Mouse (Mus musculus): Measurements from ENCODE around the gene Ftl1.

The Ftl1 gene

DNA sequence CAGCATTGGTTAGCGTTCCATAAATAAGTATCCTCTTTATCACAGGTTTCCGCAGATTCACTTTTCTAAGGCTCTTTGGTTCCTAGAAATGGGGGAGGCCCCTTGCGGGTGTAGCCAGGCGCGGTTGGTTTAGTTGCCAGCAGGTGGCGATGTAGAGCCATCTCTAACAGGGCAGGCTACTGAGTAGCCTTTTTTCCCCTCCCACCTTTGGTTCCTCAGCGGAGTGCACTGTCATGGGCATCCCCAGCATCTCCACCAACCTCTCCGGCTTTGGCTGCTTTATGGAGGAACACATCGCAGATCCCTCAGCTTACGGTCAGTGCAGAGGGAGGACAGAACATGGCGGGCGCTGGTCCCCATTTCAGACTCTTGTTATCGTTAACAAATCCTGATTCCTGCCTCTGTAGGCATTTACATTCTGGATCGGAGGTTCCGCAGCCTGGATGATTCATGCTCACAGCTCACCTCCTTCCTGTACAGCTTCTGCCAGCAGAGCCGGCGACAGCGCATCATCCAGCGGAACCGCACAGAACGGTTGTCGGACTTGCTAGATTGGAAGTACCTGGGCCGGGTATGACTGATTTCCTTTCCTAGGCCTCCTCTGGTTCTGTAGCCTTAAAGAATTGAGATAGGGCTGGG lies 8.2 kb downstream of the Ftl1 start:
- peak; percentile 90 for DNase-seq (ENCODE audit: low read depth, low spot score)

DNA sequence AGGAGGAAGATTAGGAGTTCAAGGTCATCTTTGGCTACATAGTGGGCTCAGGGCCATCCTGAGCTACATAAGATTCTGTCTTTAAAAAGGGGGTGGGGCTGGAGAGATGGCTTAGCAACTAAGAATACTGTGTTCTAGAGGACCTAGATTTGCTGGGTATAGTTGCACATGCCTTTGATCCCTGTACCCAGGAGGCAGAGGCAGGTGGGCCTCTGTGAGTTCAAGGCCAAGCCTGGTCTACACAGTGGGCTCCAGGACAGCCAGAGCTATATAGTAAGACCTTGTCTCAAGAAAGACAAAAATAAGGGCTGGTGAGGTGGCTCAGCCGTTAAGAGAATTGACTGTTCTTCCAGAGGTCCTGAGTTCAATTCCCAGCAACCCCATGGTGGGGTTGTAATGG lies 9.7 kb downstream of the Ftl1 start:
- no peak for DNase-seq (ENCODE audit: low read depth, low spot score)

DNA sequence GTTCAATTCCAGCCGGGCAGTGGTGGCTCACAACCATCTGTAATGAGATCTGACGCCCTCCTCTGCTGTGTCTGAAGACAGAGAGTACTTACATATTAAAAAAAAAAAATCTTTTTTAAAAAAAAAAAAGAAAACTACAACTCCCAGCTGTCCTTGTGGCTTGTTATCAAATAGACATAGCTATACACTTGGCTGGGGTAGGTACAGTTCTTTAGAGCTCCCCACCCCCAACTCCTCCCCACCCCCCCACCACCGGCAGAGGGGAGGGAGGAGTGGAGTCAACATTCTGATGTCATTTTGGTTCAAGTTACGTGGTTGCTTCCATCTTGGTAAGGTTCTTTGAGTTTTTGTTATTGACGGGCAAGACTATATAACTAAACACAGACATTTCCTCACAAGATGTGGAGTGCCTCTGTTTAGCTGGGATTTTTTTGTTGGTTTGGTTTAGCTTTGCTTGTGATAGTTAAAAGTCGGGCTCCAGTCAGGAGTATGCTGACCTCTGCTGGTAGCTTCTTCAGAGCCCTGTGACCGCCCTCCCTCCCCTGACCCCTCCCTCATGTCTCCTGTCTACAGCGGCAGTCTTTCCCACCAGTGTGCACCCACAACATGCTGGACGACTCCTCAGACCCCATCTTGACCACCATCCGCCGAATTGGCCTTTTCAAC lies 12.2 kb downstream of the Ftl1 start:
- DNase-seq (ENCODE audit: low read depth, low spot score): peak; percentile 83

DNA sequence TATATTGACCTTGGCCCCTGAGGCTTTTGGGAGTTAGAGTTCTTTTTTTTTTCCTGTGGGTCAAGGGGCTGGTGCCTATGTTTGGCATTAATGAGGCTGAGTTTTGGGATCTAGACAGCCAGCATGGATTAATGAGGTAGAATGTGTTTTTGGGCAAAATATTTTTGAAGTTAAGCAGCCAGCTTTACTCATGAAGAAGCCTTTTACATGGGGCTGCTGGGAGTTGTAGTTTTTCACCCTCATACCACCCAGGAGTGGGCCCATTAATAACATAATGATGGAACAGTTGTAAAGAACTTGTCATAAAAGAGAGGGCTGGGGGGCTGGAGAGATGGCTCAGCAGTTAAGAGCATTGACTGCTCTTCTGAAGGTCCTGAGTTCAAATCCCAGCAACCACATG lies 13.1 kb downstream of the Ftl1 start:
- no peak for DNase-seq (ENCODE audit: low read depth, low spot score)

DNA sequence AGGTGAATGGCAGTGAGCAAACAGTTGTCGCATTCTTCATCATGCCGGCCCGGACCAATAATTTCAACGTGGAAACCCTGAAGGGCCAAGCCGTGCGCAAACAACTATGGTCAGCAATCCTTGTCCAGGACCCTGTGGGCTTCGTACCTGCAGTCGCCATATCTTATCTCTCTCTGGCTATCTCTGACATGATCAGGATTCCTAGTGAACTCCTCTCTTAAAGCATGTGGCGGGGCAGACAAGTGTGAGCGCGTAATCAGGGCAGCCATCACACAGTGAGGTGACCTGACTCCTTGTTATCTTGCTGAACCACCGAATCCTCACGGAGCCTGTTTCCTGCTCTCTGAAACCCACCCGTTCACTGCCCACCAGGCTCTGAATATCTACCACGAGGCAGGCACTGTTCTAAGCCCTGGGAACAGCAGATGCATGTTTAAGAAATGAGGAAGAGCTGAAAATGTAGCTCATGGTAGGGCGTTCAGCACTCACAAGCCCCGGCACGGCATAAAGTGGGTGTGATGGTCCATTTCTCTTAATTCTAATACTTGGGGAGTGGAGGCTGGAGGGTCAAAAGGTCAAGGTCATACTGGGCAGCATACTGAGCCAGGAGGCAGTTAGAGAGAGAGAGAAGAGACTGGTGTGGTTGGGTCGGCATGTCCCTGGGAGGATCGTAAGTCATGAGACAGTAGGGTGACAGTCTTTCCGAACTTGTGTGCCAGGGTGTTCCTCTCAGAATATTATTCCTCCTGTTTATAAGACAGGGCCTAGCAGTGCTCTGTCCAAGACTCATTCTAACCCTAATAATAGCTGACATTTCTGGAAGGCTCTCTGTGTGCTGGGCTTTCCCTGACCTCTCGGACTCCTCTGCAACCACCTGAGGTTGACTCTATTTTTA lies 15.9 kb downstream of the Ftl1 start:
- peak; percentile 58 for DNase-seq (ENCODE audit: low read depth, low spot score)

DNA sequence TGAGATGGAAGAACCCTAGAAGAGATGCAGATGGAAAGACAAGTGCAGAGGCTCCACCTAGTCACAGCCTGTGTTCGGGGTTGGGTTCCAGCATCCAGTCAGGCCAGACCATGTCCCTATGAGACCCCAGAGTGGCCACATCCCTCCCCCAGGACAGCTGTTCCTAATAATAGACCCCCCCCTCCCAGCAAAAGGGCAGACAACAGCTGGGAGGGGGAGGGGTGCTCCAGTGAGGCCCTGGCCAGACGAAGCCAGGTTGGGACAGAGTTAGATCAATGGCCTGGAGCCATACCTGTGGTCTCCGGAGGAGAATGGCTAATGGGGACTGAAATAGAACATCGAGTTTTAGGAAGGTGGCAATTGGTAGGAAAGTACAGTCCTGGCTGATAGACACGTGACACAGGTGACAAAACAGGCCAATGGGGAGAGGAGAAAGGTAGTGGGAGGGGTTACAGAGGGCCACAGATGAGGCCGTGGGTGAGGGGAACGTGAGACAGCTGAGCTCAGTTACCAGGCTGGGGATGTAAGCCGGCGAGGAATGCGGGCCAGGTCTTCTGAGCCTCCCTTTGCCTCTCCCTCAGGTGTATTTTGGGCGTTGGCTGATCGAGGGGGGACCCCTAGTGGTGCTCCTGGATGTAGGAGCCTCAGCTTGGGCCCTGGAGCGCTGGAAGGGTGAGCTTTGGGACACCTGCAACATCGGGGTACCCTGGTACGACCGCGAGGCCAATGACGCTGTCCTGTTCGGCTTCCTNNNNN lies 22.0 kb downstream of the Ftl1 start, which contains the start of gene Ruvbl2:
Gene Ruvbl2, minus strand, starts transcription at position 576 of the 756 bp plus-strand sequence.
- peak; percentile 91 for DNase-seq (ENCODE audit: low read depth, low spot score)

DNA sequence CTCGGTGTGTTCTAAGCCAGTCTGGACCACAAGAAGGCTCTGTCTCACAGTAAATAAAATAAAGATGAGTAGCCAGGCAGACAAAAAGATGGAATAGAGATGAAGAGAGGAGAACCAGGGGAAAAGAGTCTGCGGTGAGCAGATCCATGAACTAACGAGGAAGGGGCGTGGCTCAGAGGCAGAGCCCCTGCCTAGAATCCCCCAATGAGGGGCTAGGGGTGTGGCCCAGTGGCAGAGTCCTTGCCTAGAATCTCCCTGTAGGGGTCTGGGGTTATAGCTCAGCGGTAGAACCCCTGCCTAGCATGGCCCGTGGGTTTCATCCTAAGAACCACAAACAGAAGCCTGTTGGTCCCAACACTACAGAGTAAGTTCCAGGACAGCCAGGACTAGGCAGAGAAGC lies 22.6 kb downstream of the Ftl1 start:
- peak; percentile 88 for DNase-seq (ENCODE audit: low read depth, low spot score)

DNA sequence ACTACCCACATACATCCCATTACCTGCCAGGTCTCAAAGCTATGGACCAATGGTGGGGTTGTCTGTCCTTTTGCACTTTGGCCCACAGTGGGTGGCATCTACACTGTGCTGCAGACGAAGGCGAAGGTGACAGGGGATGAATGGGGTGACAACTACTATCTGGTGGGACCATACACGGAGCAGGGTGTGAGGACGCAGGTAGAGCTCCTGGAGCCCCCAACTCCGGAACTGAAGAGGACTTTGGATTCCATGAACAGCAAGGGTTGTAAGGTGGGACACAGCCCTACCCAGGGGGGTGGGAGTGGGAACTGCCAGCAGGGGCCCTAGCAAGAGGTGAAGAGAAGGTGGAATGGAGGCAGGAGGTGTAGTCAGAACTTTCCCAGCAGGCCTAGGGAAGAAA lies 23.2 kb downstream of the Ftl1 start:
- DNase-seq (ENCODE audit: low read depth, low spot score): no peak

DNA sequence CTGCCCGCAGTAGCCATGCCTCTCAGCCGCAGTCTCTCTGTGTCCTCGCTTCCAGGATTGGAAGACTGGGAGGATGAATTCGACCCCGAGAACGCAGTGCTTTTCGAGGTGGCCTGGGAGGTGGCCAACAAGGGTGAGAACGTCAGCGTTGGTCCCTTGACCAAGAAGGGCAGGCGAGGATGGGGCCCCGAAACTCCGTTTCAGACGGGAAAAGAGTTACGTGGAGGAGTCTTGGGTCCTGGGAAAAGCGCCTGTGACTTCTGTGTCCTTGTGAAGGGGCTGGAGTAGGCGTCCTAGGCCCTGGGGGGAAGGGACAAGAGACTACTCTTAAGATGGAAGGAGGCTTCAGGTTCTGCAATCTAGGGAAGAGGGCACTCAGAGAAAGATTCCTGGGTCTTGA lies 24.6 kb downstream of the Ftl1 start:
- DNase-seq (ENCODE audit: low read depth, low spot score): no peak

DNA sequence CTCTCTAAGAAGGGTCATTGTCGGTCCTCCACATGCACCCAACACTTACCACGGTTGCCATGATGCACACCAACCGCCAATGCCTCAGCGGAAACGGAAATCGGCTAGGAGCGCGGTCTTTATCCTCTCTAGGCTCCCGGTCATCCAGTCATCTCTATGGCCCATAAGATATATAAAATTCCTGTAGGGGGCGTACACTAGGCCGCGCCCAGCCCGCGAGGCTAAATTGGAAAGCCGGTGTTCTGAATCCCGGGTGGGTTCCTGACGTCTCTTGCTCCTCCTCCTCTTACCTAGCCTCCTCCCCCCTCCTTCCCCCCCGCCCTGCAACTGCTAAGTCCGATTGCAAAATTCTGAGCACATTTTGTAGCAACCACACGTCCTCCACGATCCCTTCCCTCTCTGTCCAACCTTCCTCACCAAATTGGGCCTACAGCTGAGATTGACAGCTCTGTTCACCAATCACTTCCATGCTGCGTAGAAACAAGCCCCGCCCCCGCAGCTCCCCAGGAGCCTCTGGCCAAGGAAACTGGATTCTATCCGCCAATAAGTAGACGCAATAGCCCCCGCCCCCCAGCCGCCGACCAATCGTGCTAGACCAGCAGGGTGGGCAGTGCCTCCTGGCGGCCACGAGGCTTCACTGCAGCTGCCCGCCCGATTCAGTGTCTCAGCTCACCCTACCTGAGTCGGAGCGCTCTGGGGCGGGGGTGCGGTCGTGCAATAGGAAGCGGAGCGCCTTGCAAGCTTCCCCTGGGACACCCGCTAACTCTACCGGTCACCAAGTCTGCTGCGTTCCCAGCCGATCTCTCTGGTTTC lies 25.3 kb downstream of the Ftl1 start, which contains the start of gene Gys1:
Gene Gys1, plus strand, starts transcription at position 642 of the 813 bp plus-strand sequence.
- peak; percentile 100 for DNase-seq (ENCODE audit: low read depth, low spot score)

DNA sequence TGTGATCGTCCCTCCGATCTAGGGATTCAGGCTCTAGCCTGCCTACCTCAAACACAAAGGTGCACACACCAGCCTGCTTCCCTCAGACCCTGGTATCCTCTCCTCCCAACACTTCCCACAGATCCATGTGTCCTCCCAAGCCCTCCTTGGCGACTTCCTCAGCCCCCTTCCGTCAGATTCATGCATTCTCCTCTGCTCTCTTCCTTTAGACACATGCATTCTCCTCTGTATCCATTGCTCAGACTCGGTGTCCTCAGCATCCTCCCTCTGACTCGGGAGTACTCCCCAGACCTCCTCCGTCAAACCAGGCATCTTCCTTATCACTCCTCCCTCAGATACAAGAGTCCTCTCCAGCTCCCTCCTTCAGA lies 25.9 kb downstream of the Ftl1 start:
- no peak for DNase-seq (ENCODE audit: low read depth, low spot score)

DNA sequence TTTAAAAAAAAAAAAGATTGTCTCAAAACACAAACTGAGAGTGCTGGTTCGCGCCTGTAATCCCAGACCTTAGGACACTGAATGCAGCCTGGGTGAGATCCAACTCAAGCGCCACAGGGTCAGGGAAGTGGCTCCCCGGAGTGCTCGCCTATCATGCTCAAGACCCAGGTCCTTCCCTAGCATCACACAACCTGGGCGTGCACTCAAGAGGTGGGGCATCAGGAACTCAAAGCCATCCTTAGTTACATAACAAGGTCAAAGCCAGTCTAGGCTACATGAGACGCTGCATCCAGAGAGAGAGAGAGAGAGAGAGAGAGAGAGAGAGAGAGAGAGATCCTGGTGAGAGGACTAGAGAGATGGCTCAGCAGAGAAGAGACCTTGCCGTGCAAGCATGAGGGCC lies 33.1 kb downstream of the Ftl1 start:
- DNase-seq (ENCODE audit: low read depth, low spot score): no peak

DNA sequence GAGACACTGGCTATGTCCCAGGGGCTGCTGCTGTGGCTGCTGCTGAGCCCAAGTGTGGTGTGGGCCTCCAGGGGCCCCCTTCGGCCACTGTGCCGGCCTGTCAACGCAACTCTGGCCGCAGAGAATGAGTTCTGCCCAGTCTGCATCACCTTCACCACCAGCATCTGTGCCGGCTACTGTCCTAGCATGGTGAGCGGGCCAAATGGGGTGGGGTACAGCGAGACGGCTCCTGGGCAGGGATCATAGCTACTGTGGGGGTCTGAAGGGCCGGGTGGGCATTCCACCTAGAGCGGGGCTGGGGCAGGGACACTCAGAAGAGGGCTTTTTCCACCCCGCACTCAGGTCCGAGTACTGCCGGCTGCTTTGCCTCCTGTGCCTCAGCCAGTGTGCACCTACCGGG lies 38.5 kb downstream of the Ftl1 start:
- DNase-seq (ENCODE audit: low read depth, low spot score): no peak

DNA sequence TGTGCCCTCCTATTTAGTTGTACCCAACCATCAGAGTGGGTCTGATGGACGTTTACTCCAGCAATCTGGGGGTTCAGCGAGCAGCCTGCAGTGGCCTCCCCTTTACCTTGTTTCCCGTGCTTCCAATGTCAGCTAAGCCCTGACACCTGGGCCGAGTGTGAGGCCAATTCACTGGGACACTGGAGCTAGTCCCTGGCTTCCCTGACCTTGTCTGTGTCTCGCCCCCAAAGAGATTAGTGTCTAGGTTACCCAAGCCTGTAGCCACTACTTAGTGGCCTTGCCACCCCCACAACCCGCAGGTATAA lies 39.1 kb downstream of the Ftl1 start, which contains the start of gene Lhb:
Gene Lhb, plus strand, starts transcription at position 206 of the 305 bp plus-strand sequence.
- DNase-seq (ENCODE audit: low read depth, low spot score): no peak

DNA sequence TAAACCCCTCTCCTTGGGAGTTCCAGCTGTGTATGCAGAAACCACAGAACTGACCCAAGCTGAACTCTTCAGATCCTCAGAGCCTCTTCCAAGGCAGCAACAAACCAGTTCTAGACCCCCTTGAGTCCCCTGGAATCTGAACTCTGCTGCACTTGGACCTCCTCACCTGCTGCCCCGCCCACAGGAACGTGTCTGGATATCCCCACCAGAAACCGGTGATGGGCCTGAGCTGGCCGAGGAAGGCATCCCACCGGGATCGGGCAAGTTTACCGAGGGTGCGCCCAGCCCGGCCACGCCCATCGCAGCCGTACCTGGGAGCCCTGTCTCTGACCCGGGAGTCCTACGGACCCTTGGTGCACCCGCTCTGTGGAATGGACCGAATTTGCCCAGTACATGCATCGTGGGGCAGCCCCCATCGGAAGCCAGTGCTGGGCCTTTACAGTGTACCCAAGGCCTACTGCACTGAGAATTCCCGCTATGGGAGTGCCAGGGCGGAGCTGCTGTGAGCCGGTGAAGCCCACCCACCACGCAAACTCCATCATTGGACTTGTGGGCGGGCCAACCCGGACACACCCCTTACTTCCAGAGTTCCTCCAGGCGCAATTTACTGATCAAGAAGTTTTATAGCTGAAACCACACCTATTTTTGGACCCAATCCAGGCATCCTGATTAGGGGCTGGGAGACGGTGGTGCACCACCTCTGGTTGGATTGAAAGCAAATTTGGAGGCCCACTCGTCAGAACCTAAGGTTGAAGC lies 39.6 kb downstream of the Ftl1 start:
- peak; percentile 89 for DNase-seq (ENCODE audit: low read depth, low spot score)

DNA sequence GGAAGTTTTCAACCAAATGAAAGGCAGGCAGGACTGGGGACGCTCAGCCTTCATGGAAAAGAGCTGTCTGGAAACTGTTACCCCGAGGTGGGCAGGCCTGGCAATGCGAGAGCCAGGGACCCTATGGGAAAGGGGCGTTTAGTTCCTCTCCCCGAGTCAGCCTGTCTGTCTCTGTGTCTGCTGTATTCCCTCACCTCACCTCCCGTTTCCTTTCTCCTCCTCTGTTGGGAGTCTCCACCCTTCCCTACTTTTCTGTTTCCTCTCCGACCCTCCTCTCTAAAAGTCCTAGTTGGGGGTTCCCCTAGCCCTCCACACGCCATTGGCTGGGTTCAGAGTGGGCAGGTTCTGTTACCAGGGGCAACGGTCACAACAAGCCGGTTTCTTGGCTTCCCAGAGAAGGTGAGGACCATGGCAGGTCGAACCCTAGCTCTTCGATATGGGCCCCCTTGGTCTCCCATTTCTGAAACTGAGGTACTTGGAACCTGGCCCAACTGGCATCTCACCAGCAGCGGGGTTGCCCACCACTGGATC lies 41.7 kb downstream of the Ftl1 start:
- peak; percentile 46 for DNase-seq (ENCODE audit: low read depth, low spot score)

DNA sequence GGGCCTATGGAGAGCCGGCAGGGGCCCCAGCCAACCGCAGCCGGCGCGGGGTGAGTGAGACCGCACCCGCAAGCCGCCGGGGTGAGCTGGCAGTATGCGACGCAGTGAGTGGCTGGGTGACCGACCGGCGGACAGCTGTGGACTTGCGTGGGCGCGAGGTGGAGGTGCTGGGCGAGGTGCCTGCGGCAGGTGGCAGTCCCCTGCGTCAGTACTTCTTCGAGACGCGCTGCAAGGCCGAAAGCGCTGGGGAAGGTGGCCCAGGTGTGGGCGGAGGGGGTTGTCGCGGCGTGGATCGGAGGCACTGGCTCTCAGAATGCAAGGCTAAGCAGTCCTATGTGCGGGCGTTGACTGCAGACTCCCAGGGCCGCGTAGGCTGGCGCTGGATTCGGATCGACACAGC lies 44.0 kb downstream of the Ftl1 start:
- no peak for DNase-seq (ENCODE audit: low read depth, low spot score)

DNA sequence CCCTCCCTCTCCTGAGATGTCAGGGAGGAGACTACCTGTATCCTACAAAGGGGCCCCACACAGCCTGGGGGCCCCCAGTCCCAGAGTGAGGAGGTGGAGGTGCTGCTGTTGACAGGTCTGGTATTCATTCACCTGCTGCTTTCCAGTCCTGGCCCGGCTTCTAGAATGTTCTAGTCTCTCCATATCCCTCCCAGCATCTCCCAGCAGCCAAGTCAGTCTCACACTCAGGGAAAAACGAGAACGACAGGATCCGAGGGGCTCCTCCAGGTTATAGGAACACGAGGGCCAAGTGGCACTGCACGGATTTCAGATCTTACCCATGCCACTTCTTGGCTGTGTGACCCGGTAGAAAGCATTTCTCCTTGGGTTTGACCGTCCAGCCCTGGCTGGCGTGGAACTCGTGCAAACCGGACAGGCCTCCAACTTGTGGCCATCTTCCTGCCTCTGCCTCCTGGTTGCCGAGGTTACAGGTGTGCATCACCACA lies 44.9 kb downstream of the Ftl1 start:
- no peak for DNase-seq (ENCODE audit: low read depth, low spot score)

DNA sequence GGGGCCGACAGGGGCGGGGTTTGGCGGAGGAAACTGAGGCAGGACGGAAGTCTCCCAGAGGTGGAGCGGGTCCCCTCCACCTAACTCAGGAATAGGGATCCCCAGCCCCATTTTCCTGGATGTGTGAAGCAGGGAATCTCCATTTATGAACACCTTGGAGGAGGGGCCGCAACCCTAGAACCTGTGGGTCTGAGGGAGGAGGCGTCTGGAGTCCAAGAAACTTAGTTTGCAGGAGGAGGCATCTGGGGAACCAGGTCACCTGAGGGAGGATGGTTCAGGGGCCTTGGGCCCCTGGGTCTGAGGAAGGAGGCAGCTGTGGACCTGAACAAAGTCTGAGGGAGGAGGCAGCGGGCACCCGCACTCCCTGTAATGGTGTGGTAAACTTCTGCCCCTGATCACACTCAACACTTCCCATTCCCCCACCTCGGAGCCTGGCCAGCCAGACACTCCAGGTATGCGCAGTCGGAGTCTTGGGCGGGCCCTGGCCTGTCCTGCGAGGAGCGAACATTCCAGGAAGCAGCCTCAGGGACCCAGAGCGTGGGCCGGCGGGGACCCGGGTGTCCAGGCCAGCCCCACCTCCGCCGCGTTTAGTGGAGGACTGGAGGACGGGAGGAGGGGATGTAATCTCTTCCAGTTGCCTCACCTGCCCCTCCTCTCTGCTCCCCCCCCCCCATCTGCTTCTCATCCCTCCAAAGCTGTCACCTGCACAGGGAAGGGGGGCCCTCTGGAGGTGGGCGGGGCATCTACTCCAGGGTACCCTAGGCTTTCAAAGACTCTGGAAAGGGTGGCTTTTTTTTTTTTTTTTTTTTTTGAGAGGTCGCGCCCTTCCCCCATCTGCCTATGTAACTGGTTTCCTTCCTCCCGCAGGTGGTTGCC lies 45.6 kb downstream of the Ftl1 start:
- no peak for DNase-seq (ENCODE audit: low read depth, low spot score)

Data from R1 (cell line).